Comparison of ENCODE assay signal across 9 mouse cellular contexts in the genomic region with DNA sequence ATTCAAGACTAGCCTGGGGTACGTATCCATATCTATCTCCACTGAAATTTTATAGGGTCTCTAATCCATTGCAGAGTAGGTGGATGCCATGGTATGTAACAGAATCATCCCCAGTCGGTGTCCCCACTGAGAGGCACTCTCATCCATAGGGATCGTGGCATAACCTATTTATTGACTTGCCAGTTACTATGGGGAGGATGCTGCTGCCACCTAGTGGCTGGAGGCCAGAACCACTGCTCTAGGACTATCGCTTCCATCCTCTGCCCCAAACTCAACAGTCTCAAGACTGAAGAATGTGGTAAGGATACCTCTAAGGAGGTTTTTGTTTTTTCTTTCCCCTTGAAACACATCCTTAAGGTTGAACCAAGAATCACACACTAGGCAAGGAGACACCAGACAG. TPM values are rescaled to one million over a fixed set of nuclear protein-coding genes. Genes with fewer than 3 reads are reported as not detected.
DNase-seq lines count a peak whose midpoint lies in the region; ATAC-seq lines count a peak whose summit lies in the region.
"Had no signal": no experiment of that assay in that cellular context is flagged by ENCODE, and none has a peak within 500 bp of the region (broad histone marks: within the 10 kb centered on the region; RNA-seq: fewer than 3 reads in every experiment).

No protein-coding gene starts in this region.

- no peaks in the 10 kb centered on the region for H3K9me3 ChIP-seq in hindbrain, embryonic 10.5 days
- no peaks in the 10 kb centered on the region for H3K9me3 ChIP-seq in hindbrain, embryonic 13.5 days
- H3K9me3 ChIP-seq in heart, embryonic 14.5 days (ENCODE audit: control insufficient read depth, low read length), result no peaks in the 10 kb centered on the region
- H3K9me3 ChIP-seq: midbrain, embryonic 12.5 days had no signal

- H3K9ac ChIP-seq in hindbrain, embryonic 13.5 days, result no peak overlapping the region
- no peak overlapping the region for H3K9ac ChIP-seq in heart, embryonic 14.5 days (ENCODE audit: low read length)
- H3K9ac ChIP-seq: midbrain, embryonic 12.5 days had no signal

- H3K4me3 ChIP-seq in hindbrain, embryonic 10.5 days, result no peak overlapping the region
- H3K4me3 ChIP-seq in hindbrain, embryonic 13.5 days, result no peak overlapping the region
- H3K4me3 ChIP-seq in heart, embryonic 14.5 days (ENCODE audit: control insufficient read depth in 1 of 2, insufficient read depth in 1 of 2, low read depth in 1 of 2, low read length in 2 of 2), result no peak overlapping the region
- H3K4me3 ChIP-seq: midbrain, embryonic 12.5 days had no signal

- no peak for ATAC-seq in hindbrain, embryonic 13.5 days (ENCODE audit: low FRiP score)
- ATAC-seq in heart, embryonic 14.5 days (ENCODE audit: insufficient number of reproducible peaks, insufficient read depth, low FRiP score, low read depth), result no peak
- ATAC-seq in megakaryocyte, adult 5-6 weeks (ENCODE audit: poor library complexity, severe bottlenecking), result peak; percentile 68

- no peaks in the 10 kb centered on the region for H3K27me3 ChIP-seq in hindbrain, embryonic 10.5 days (ENCODE audit: insufficient read depth, poor library complexity, severe bottlenecking)
- 0 out of 2 replicates have a peak, but pooled peaks cover 2% of the 10 kb centered on the region for H3K27me3 ChIP-seq in hindbrain, embryonic 13.5 days
- no peaks in the 10 kb centered on the region for H3K27me3 ChIP-seq in heart, embryonic 14.5 days (ENCODE audit: control insufficient read depth, insufficient read depth, low read length)
- H3K27me3 ChIP-seq in splenic B cell, adult 2 months (ENCODE audit: control insufficient read depth, insufficient read depth, low read length, poor library complexity, severe bottlenecking), result no peaks in the 10 kb centered on the region
- H3K27me3 ChIP-seq: midbrain, embryonic 12.5 days had no signal

- 0 out of 2 replicates have a peak, but pooled peaks cover 6% of the 10 kb centered on the region for H3K4me1 ChIP-seq in hindbrain, embryonic 10.5 days (replicated peaks)
- no peaks in the 10 kb centered on the region for H3K4me1 ChIP-seq in hindbrain, embryonic 13.5 days (replicated peaks)
- peaks cover 6 to 10% of the 10 kb centered on the region in 2 experiments; a peak in 3 of 4 replicates for H3K4me1 ChIP-seq in heart, embryonic 14.5 days (ENCODE audit: control insufficient read depth in 2 of 2, insufficient read depth in 2 of 2, low read length in 2 of 2)
- H3K4me1 ChIP-seq: midbrain, embryonic 12.5 days had no signal

- DNase-seq in hindbrain, embryonic 10.5 days (ENCODE audit: low spot score), result peak; percentile 68
- peak; percentile 46 for DNase-seq in adrenal gland, adult 8-10 months
- DNase-seq in embryo, embryonic 9.5 days (ENCODE audit: extremely low spot score), result peak; percentile 66
- DNase-seq in layer of hippocampus, adult 9-11 months, result peak; percentile 20
- DNase-seq in splenic B cell, adult 2 months (ENCODE audit: low read depth, low spot score), result peak; percentile 84

- no peak overlapping the region for H3K4me2 ChIP-seq in hindbrain, embryonic 13.5 days
- H3K4me2 ChIP-seq in heart, embryonic 14.5 days (ENCODE audit: low read length), result no peak overlapping the region
- H3K4me2 ChIP-seq: midbrain, embryonic 12.5 days had no signal

- H3K36me3 ChIP-seq in hindbrain, embryonic 10.5 days, result no peaks in the 10 kb centered on the region
- H3K36me3 ChIP-seq in hindbrain, embryonic 13.5 days, result no peaks in the 10 kb centered on the region
- H3K36me3 ChIP-seq in heart, embryonic 14.5 days (ENCODE audit: control insufficient read depth, insufficient read depth, low read length), result no peaks in the 10 kb centered on the region
- H3K36me3 ChIP-seq in splenic B cell, adult 2 months (ENCODE audit: control insufficient read depth, insufficient read depth, low read length, poor library complexity, severe bottlenecking), result no peaks in the 10 kb centered on the region
- H3K36me3 ChIP-seq: midbrain, embryonic 12.5 days had no signal

- 50% methylated on average over 4 of the region's 4 CpGs for WGBS in hindbrain, embryonic 10.5 days
- 49% methylated on average over 4 of the region's 4 CpGs for WGBS in hindbrain, embryonic 13.5 days
- WGBS in heart, embryonic 14.5 days, result 55% methylated on average over 4 of the region's 4 CpGs

- H3K27ac ChIP-seq in hindbrain, embryonic 10.5 days, result no peak overlapping the region
- H3K27ac ChIP-seq in hindbrain, embryonic 13.5 days, result no peak overlapping the region
- peak overlapping the region; percentile 83 to 88; a peak in 3 of 4 replicates for H3K27ac ChIP-seq in heart, embryonic 14.5 days (replicated peaks in 1 of 2; ENCODE audit: control insufficient read depth in 1 of 2, insufficient read depth in 1 of 2, low read depth in 2 of 2, low read length in 2 of 2)
- H3K27ac ChIP-seq: midbrain, embryonic 12.5 days had no signal

RNA-seq across cellular contexts. Expression of gene Acsbg2, which starts 16.0 kb away (rescaled TPM):
- not detected in 2 replicates for polyA plus RNA-seq in hindbrain, embryonic 10.5 days (2016; fragmentation: Nextera tagmentation; extraction: Ambion mirVana)
- 0.06 TPM in 2 replicates for polyA plus RNA-seq in hindbrain, embryonic 13.5 days (2015; fragmentation: Nextera tagmentation; extraction: Ambion mirVana)
- under 1 TPM in 3 of 4 experiments, not detected in 1; 0.22 to 0.40 (median 0.23) TPM for total RNA-seq in adrenal gland, adult 8-10 months (2022)
- not detected in 2 replicates for polyA plus RNA-seq in heart, embryonic 14.5 days (2014; fragmentation: Nextera tagmentation; extraction: Ambion mirVana)
- total RNA-seq in megakaryocyte, adult 5-6 weeks (2015), result not detected in 2 replicates
- not detected in 2 replicates for total RNA-seq in megakaryocyte, adult 5-6 weeks (2017)
- polyA plus RNA-seq: midbrain, embryonic 12.5 days had no signal

RNA-seq across cellular contexts. Expression of gene 1700061G19Rik, which starts 17.1 kb away (rescaled TPM):
- 0.54 and 0.63 TPM in 2 replicates for polyA plus RNA-seq in hindbrain, embryonic 10.5 days (2016; fragmentation: Nextera tagmentation; extraction: Ambion mirVana)
- polyA plus RNA-seq in hindbrain, embryonic 13.5 days (2015; fragmentation: Nextera tagmentation; extraction: Ambion mirVana), result 0.27 and 0.41 TPM in 2 replicates
- 1 to 10 TPM in 3 of 4 experiments, under 1 TPM in 1; 0.34 to 1.7 (median 1.3) TPM for total RNA-seq in adrenal gland, adult 8-10 months (2022)
- polyA plus RNA-seq in heart, embryonic 14.5 days (2014; fragmentation: Nextera tagmentation; extraction: Ambion mirVana), result 0.35 and 0.74 TPM in 2 replicates
- 0.32 and 0.40 TPM in 2 replicates for total RNA-seq in megakaryocyte, adult 5-6 weeks (2015)
- 0.07 and 0.53 TPM in 2 replicates for total RNA-seq in megakaryocyte, adult 5-6 weeks (2017)

RNA-seq across cellular contexts. Expression of gene Rfx2, which starts 27.4 kb away (rescaled TPM):
- polyA plus RNA-seq in hindbrain, embryonic 10.5 days (2016; fragmentation: Nextera tagmentation; extraction: Ambion mirVana), result 10.9 and 13.8 TPM in 2 replicates
- polyA plus RNA-seq in hindbrain, embryonic 13.5 days (2015; fragmentation: Nextera tagmentation; extraction: Ambion mirVana), result 5.6 and 8.0 TPM in 2 replicates
- 1 to 10 TPM; 5.5 to 9.5 (median 6.8) TPM for total RNA-seq in adrenal gland, adult 8-10 months (2022)
- 4.3 and 5.0 TPM in 2 replicates for polyA plus RNA-seq in heart, embryonic 14.5 days (2014; fragmentation: Nextera tagmentation; extraction: Ambion mirVana)
- total RNA-seq in megakaryocyte, adult 5-6 weeks (2015), result 5.0 and 5.2 TPM in 2 replicates
- 1.7 and 2.8 TPM in 2 replicates for total RNA-seq in megakaryocyte, adult 5-6 weeks (2017)

Comparison
In these comparisons a context has a peak if more than half of its experiments do, and no peak if none do; other contexts are left out.
1. DNase-seq: peak in every context shown above with its lines; median percentile 84 in splenic B cell, adult 2 months; 68 in hindbrain, embryonic 10.5 days; 66 in embryo, embryonic 9.5 days; 46 in adrenal gland, adult 8-10 months; 20 in layer of hippocampus, adult 9-11 months.
2. H3K27ac ChIP-seq: peak in heart, embryonic 14.5 days (2 of 2); none in hindbrain, embryonic 10.5 days (single experiment) and hindbrain, embryonic 13.5 days (single experiment).